Mouse (Mus musculus): Measurements from ENCODE around the gene Kif3c.

Kif3c gene

GRCm38 (mm10) chr12:3364508-3365448, at the start of gene Kif3c:
Gene Kif3c, plus strand, starts transcription at chr12:3365132.
- in situ Hi-C loops (cut with MseI, MboI) = loop anchor here in 1 of 2 experiments (10.0 kb wide), 1 partner anchor 100 kb away; no protein-coding TSS in a partner anchor

GRCm38 (mm10) chr12:3316083-3316482, 48.8 kb upstream of the Kif3c start:
- in situ Hi-C loops (cut with MseI, MboI) = no loop called here

- in situ Hi-C loops (cut with MseI, MboI) = no loop called here
Measured at GRCm38 (mm10) chr12:3316937-3317336, 48.0 kb upstream of the Kif3c start.

GRCm38 (mm10) chr12:3319377-3319776, 45.6 kb upstream of the Kif3c start:
- in situ Hi-C loops (cut with MseI, MboI) = no loop called here

GRCm38 (mm10) chr12:3323241-3323640, 41.7 kb upstream of the Kif3c start:
- in situ Hi-C loops (cut with MseI, MboI) = no loop called here

GRCm38 (mm10) chr12:3325232-3325631, 39.7 kb upstream of the Kif3c start:
- in situ Hi-C loops (cut with MseI, MboI) = no loop called here

GRCm38 (mm10) chr12:3329677-3330076, 35.3 kb upstream of the Kif3c start:
- in situ Hi-C loops (cut with MseI, MboI) = no loop called here

- in situ Hi-C loops (cut with MseI, MboI) = no loop called here
Measured at GRCm38 (mm10) chr12:3338931-3339330, 26.0 kb upstream of the Kif3c start.

GRCm38 (mm10) chr12:3344155-3344554, 20.8 kb upstream of the Kif3c start:
- in situ Hi-C loops (cut with MseI, MboI) = no loop called here

GRCm38 (mm10) chr12:3345038-3345437, 19.9 kb upstream of the Kif3c start:
- in situ Hi-C loops (cut with MseI, MboI) = no loop called here

- in situ Hi-C loops (cut with MseI, MboI) = no loop called here
Measured at GRCm38 (mm10) chr12:3347682-3348081, 17.2 kb upstream of the Kif3c start.

- in situ Hi-C loops (cut with MseI, MboI) = no loop called here
Measured at GRCm38 (mm10) chr12:3349387-3349786, 15.5 kb upstream of the Kif3c start.

- in situ Hi-C loops (cut with MseI, MboI) = no loop called here
Measured at GRCm38 (mm10) chr12:3350136-3350535, 14.8 kb upstream of the Kif3c start.

- in situ Hi-C loops (cut with MseI, MboI) = no loop called here
Measured at GRCm38 (mm10) chr12:3352216-3352615, 12.7 kb upstream of the Kif3c start.

GRCm38 (mm10) chr12:3355068-3355467, 9.9 kb upstream of the Kif3c start:
- in situ Hi-C loops (cut with MseI, MboI) = no loop called here

- in situ Hi-C loops (cut with MseI, MboI) = no loop called here
Measured at GRCm38 (mm10) chr12:3356824-3357223, 8.1 kb upstream of the Kif3c start.

GRCm38 (mm10) chr12:3359302-3359701, 5.6 kb upstream of the Kif3c start:
- in situ Hi-C loops (cut with MseI, MboI) = no loop called here

- in situ Hi-C loops (cut with MseI, MboI) = loop anchor here in 1 of 2 experiments (10.0 kb wide), 1 partner anchor 95 kb away; no protein-coding TSS in a partner anchor
Measured at GRCm38 (mm10) chr12:3360043-3360442, 4.9 kb upstream of the Kif3c start.

- in situ Hi-C loops (cut with MseI, MboI) = loop anchor here in 1 of 2 experiments (10.0 kb wide), 1 partner anchor 99 kb away; no protein-coding TSS in a partner anchor
Measured at GRCm38 (mm10) chr12:3364076-3364475, 856 bp upstream of the Kif3c start.

- in situ Hi-C loops (cut with MseI, MboI) = loop anchor here in 1 of 2 experiments (10.0 kb wide), 1 partner anchor 101 kb away; no protein-coding TSS in a partner anchor
Measured at GRCm38 (mm10) chr12:3365449-3366189, 687 bp downstream of the Kif3c start.

GRCm38 (mm10) chr12:3366190-3366956, 1.4 kb downstream of the Kif3c start:
- in situ Hi-C loops (cut with MseI, MboI) = loop anchor here in 1 of 2 experiments (10.0 kb wide), 1 partner anchor 102 kb away; no protein-coding TSS in a partner anchor
